Mouse (Mus musculus): ENCODE data around the gene Braf. TPM values are rescaled to one million over a fixed set of nuclear protein-coding genes. Genes with fewer than 3 reads are reported as not detected.
A peak's percentile ranks its signal among the peaks of the same experiment; 100 is the strongest.

Gene Braf
- total RNA-seq, 2 experiments from 2014 or later: 43.2 to 46.1 TPM

- DNase-seq (ENCODE audit: low spot score in 2 of 2): peak; percentile 43 to 64
These were observed 167.5 kb downstream of the Braf start, which contains the start of gene Dennd2a for GRCm38 (mm10) chr6:39557723-39558261. TSS of gene Dennd2a (minus strand) at chr6:39557867.

- peak in 1 of 2 experiments; percentile 40 for DNase-seq (ENCODE audit: low spot score in 2 of 2)
These were observed 168.2 kb downstream of the Braf start for GRCm38 (mm10) chr6:39556900-39557659.

- DNase-seq (ENCODE audit: low spot score in 2 of 2): no peak
These were observed 169.7 kb downstream of the Braf start for GRCm38 (mm10) chr6:39555648-39555945.

- no peak for DNase-seq (ENCODE audit: low spot score in 2 of 2)
These were observed 170.2 kb downstream of the Braf start for GRCm38 (mm10) chr6:39554888-39555647.

Other genes with a start within 250 kb of the Braf start
- 10 to 100 TPM; 33.5 TPM for gene Dennd2a, start 167.6 kb downstream of the Braf start, total RNA-seq (2021)
- gene Adck2, start 151.6 kb downstream of the Braf start, total RNA-seq (2021): 10 to 100 TPM; 31.4 to 32.8 TPM
- gene Gm42420, start 139.7 kb downstream of the Braf start, total RNA-seq (2021): 1 to 10 TPM in 1 of 2 experiments, not detected in 1; 2.4 TPM
- 100 to 1,000 TPM; 140 to 145 TPM for gene Ndufb2, start 132.9 kb downstream of the Braf start, total RNA-seq (2021)
- gene Mrps33, start 85.5 kb upstream of the Braf start, total RNA-seq (2021): 10 to 100 TPM; 79.3 to 84.0 TPM
- gene Tmem178b, start 147.8 kb upstream of the Braf start, total RNA-seq (2021): 10 to 100 TPM; 23.0 to 24.5 TPM

All from adrenal gland, postnatal 4 days (tissue).